Mouse (Mus musculus) left cerebral cortex, adult 11 months (tissue): ENCODE measurements around the gene Rimkla.
"Not testable (repeated sequence)": the region's sequence is repeated elsewhere in the genome, so short reads cannot be mapped to it uniquely, and the experiment has no call there.

Experiments used
- DNase-seq: peaks from one replicate; pipeline ENCODE4 v3.0.0; 2022; ENCODE audit warnings: low spot score

The Rimkla gene

GRCm38 (mm10) chr4:119492291-119492932, at the start of gene Rimkla:
Gene Rimkla (minus strand): TSS chr4:119492628.
- DNase-seq, result peak; percentile 38

- no peak for DNase-seq
Observed at GRCm38 (mm10) chr4:119540533-119540890, 48.1 kb upstream of the Rimkla start.

GRCm38 (mm10) chr4:119539836-119540532, 47.6 kb upstream of the Rimkla start:
- DNase-seq, result no peak

- DNase-seq, result peak; percentile 85
Observed at GRCm38 (mm10) chr4:119539031-119539824, 46.8 kb upstream of the Rimkla start, which contains the start of gene Frg2f1. Gene Frg2f1 (minus strand): TSS chr4:119539529.

GRCm38 (mm10) chr4:119537436-119537835, 45.0 kb upstream of the Rimkla start:
- DNase-seq, result no peak

- not testable (repeated sequence) for DNase-seq
Observed at GRCm38 (mm10) chr4:119536615-119537014, 44.2 kb upstream of the Rimkla start, which contains the start of gene Foxj3. Gene Foxj3 (plus strand): TSS chr4:119537004.

- no peak for DNase-seq
Observed at GRCm38 (mm10) chr4:119535103-119535502, 42.7 kb upstream of the Rimkla start.

- no peak for DNase-seq
Observed at GRCm38 (mm10) chr4:119531813-119532212, 39.4 kb upstream of the Rimkla start.

- DNase-seq, result no peak
Observed at GRCm38 (mm10) chr4:119526329-119526845, 34.0 kb upstream of the Rimkla start.

- DNase-seq, result no peak
Observed at GRCm38 (mm10) chr4:119524466-119524865, 32.0 kb upstream of the Rimkla start.

- no peak for DNase-seq
Observed at GRCm38 (mm10) chr4:119524010-119524409, 31.6 kb upstream of the Rimkla start.

- no peak for DNase-seq
Observed at GRCm38 (mm10) chr4:119523575-119523974, 31.1 kb upstream of the Rimkla start.

GRCm38 (mm10) chr4:119512731-119513141, 20.3 kb upstream of the Rimkla start:
- DNase-seq, result no peak

- no peak for DNase-seq
Observed at GRCm38 (mm10) chr4:119511591-119511990, 19.2 kb upstream of the Rimkla start.

- no peak for DNase-seq
Observed at GRCm38 (mm10) chr4:119498319-119498848, 6.0 kb upstream of the Rimkla start.

GRCm38 (mm10) chr4:119492933-119493327, 502 bp upstream of the Rimkla start:
- DNase-seq, result no peak

- no peak for DNase-seq
Observed at GRCm38 (mm10) chr4:119490806-119491205, 1.6 kb downstream of the Rimkla start.

- no peak for DNase-seq
Observed at GRCm38 (mm10) chr4:119489666-119490065, 2.8 kb downstream of the Rimkla start.

GRCm38 (mm10) chr4:119484882-119485281, 7.5 kb downstream of the Rimkla start:
- no peak for DNase-seq

- no peak for DNase-seq
Observed at GRCm38 (mm10) chr4:119483051-119483450, 9.4 kb downstream of the Rimkla start.

- DNase-seq, result no peak
Observed at GRCm38 (mm10) chr4:119473150-119473549, 19.3 kb downstream of the Rimkla start.

- DNase-seq, result no peak
Observed at GRCm38 (mm10) chr4:119472545-119472944, 19.9 kb downstream of the Rimkla start.
